Mouse (Mus musculus) kidney, embryonic 14.5 days (tissue): ENCODE results near the gene Fam186b. TPM values are rescaled to one million over a fixed set of nuclear protein-coding genes. Genes with fewer than 3 reads are reported as not detected.

Experiments
- ATAC-seq: fragments of 200-750 bp; cut with Nextera tagmentation; 2 replicates; pipeline ENCODE4 v1.8.0; 2017; ENCODE audit warnings: moderate number of reproducible peaks, mild to moderate bottlenecking, moderate TSS enrichment, moderate library complexity; ENCODE audit not compliant: low FRiP score, low TSS enrichment
- H3K27ac ChIP-seq: fragments of 300-500 bp; sonication (generic); 2 replicates; pipeline ENCODE4 v1.5.1; 2014; ENCODE audit warnings: low read depth, mild to moderate bottlenecking, low read length, moderate library complexity, mixed read lengths
- H3K27me3 ChIP-seq: fragments of 300-500 bp; sonication (generic); 2 replicates; pipeline ENCODE4 v1.6.1; 2014; ENCODE audit warnings: mild to moderate bottlenecking, low read length; ENCODE audit not compliant: control insufficient read depth, insufficient read depth
- H3K36me3 ChIP-seq: fragments of 300-500 bp; sonication (generic); 2 replicates; pipeline ENCODE4 v1.6.1; 2014; ENCODE audit warnings: low read length, mixed read lengths; ENCODE audit not compliant: control insufficient read depth, insufficient read depth
- H3K4me1 ChIP-seq: fragments of 300-500 bp; sonication (generic); 2 replicates; pipeline ENCODE4 v1.6.1; 2014; ENCODE audit warnings: low read length, mixed read lengths; ENCODE audit not compliant: control insufficient read depth, insufficient read depth
- H3K4me2 ChIP-seq: fragments of 300-500 bp; sonication (generic); replicated peaks from 2 replicates; pipeline ENCODE4 v1.6.1; 2014; ENCODE audit warnings: low read depth, mild to moderate bottlenecking, low read length
- H3K4me3 ChIP-seq: fragments of 300-500 bp; sonication (generic); 2 replicates; pipeline ENCODE4 v1.5.1; 2014; ENCODE audit warnings: mild to moderate bottlenecking, low read length
- H3K9ac ChIP-seq: fragments of 300-500 bp; sonication (generic); 2 replicates; pipeline ENCODE4 v1.6.1; 2014; ENCODE audit warnings: low read depth, mild to moderate bottlenecking, low read length, moderate library complexity
- H3K9me3 ChIP-seq: fragments of 300-500 bp; sonication (generic); 2 replicates; pipeline ENCODE4 v1.6.1; 2016; ENCODE audit warnings: low read length; ENCODE audit not compliant: control insufficient read depth
- WGBS: fragments of 180-500 bp; shearing (Covaris S2); extraction: QIAGEN DNeasy Blood & Tissue Kit; methylation state at CpG from one replicate; pipeline ENCODE4 v1.1.7; 2014; 5-methylcytosine and 5-hydroxymethylcytosine counted together
- polyA plus RNA-seq: library from polyadenylated mRNA; unstranded; fragments of >200 nt; fragmentation: Nextera tagmentation; extraction: Ambion mirVana; gene quantifications from 2 replicates; pipeline ENCODE4 v1.2.1, GENCODE M21; 2014

The Fam186b gene
- polyA plus RNA-seq, 1 experiment from 2014 or later, result 0.22 TPM

DNA sequence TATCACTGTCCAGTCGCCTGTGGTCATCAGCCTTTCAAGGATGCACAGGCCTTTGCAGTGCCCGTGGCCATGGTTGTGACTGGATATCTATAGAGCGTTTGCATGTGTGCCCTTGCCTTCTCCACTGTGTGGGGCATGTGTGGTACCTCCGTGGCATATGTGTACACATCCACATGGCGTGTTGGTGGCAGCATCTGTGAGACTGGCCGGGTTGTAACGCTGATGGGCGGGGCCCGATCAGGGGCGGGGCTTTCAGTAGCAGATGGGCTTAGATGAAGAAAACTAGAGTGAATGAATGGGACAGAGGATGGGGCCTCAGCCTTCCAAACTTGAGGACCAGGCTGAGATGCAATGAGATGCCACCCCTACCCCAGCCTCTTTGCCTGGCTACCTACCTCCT, 63.7 kb downstream of the Fam186b start:
- Histone ChIP-seq H3K27me3 (peaks cover 33% of the 10 kb centered on the region), H3K36me3 (no peaks in the 10 kb centered on the region), H3K9me3 (no peaks in the 10 kb centered on the region), H3K4me1 (no peaks in the 10 kb centered on the region), H3K9ac (no peak overlapping the region), H3K4me3 (no peak overlapping the region), H3K4me2 (no peak overlapping the region), H3K27ac (no peak overlapping the region)
- WGBS, result 72% methylated on average over 10 of the region's 10 CpGs
- ATAC-seq, result no peak

DNA sequence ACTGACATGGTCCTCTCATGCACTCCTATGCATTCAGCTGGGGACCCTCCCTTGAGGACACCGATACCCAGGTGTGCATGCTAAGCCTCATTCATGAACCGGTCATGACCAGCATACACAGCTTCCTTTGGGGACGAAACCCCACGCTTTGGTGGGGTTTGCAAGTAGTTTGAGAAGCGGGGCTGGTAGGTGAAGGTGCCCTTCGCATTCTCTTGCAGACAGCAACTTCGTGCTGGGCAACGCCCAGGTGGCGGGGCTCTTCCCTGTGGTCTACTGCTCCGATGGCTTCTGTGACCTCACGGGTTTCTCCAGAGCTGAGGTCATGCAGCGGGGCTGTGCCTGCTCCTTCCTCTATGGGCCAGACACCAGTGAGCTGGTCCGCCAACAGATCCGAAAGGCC, 69.6 kb downstream of the Fam186b start:
- Histone ChIP-seq H3K4me2 (no peak overlapping the region; the same call in none of the 2 replicates), H3K4me3 (peak overlapping the region; percentile 43; the same call in 1 of the 2 replicates)
- ATAC-seq, result no peak

GRCm38 (mm10) chr15:99225081-99225810, 70.4 kb downstream of the Fam186b start:
- peak overlapping the region; percentile 43 for H3K4me3 ChIP-seq
- no peaks in the 10 kb centered on the region for H3K9me3 ChIP-seq
- H3K27me3 ChIP-seq, result peaks cover 82% of the 10 kb centered on the region
- H3K27ac ChIP-seq, result no peak overlapping the region
- peaks cover 25% of the 10 kb centered on the region for H3K4me1 ChIP-seq
- peak overlapping the region; percentile 60 for H3K4me2 ChIP-seq
- H3K36me3 ChIP-seq, result no peaks in the 10 kb centered on the region
- under 1% methylated on average over 22 of the region's 22 CpGs for WGBS
- H3K9ac ChIP-seq, result no peak overlapping the region
- no peak for ATAC-seq

More for the DNA sequence above, 69.6 kb downstream of the Fam186b start:
- WGBS, result 20% methylated on average over 14 of the region's 14 CpGs
- Histone ChIP-seq H3K27me3 (peaks cover 82% of the 10 kb centered on the region), H3K9ac (no peak overlapping the region), H3K27ac (no peak overlapping the region), H3K4me1 (peaks cover 25% of the 10 kb centered on the region), H3K36me3 (no peaks in the 10 kb centered on the region), H3K9me3 (no peaks in the 10 kb centered on the region)

DNA sequence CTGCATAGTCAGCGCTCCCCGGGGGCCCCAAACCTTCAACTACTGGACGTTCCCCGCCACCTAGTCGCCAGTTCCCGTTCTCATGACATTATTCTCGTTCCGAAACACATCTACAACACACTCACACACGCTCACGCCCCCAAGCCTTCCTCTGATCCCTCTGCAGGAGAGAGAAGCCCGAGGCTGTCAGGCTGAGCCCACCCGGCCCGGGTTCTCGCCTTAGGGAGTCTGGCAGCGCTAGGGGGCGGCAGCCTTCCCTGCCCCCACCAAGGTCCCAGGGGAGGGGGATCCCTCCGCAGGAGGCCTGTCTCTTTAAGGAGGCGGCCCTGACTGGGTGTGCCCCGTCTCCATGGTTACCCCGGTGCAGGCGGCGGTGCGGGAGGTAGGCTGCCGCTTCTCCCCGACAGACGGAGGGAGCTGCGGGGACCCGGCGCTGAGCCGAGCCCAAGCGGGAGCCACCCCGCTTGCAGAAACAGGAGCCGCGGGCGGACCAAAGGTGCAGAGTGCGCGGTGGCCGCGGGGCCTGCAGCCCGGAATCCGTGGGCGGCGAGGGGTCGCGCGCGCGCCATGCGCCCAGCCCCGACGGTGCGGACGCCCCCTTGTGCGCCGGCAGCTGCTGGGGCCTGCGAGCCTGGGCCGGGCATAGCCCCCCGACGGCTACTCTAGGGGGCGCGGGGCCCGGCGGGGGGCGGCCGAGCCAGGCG, 71.3 kb downstream of the Fam186b start, which contains the start of gene Kcnh3:
TSS of gene Kcnh3 (plus strand) at position 654 of the 704 bp plus-strand sequence.
- H3K9me3 ChIP-seq, result no peaks in the 10 kb centered on the region
- ATAC-seq, result peak; percentile 44
- peaks cover 25% of the 10 kb centered on the region for H3K4me1 ChIP-seq
- no peaks in the 10 kb centered on the region for H3K36me3 ChIP-seq
- H3K4me2 ChIP-seq, result peak within 1 kb of the TSS; percentile 60
- H3K27ac ChIP-seq, result no peak within 1 kb of the TSS
- H3K4me3 ChIP-seq, result peak within 1 kb of the TSS; percentile 43
- peaks cover 85% of the 10 kb centered on the region for H3K27me3 ChIP-seq
- H3K9ac ChIP-seq, result 0 out of 2 replicates have a peak within 1 kb of the TSS, but pooled peaks have one; percentile 14
- WGBS, result under 1% methylated on average over 55 of the region's 66 CpGs

GRCm38 (mm10) chr15:99223585-99224207, 72.0 kb downstream of the Fam186b start:
- no peaks in the 10 kb centered on the region for H3K9me3 ChIP-seq
- ATAC-seq, result no peak
- no peaks in the 10 kb centered on the region for H3K36me3 ChIP-seq
- no peak overlapping the region for H3K27ac ChIP-seq
- peak overlapping the region; percentile 43 for H3K4me3 ChIP-seq
- peaks cover 85% of the 10 kb centered on the region for H3K27me3 ChIP-seq
- WGBS, result under 1% methylated on average over 44 of the region's 46 CpGs
- H3K9ac ChIP-seq, result no peak overlapping the region
- H3K4me1 ChIP-seq, result peaks cover 25% of the 10 kb centered on the region
- H3K4me2 ChIP-seq, result peak overlapping the region; percentile 60

DNA sequence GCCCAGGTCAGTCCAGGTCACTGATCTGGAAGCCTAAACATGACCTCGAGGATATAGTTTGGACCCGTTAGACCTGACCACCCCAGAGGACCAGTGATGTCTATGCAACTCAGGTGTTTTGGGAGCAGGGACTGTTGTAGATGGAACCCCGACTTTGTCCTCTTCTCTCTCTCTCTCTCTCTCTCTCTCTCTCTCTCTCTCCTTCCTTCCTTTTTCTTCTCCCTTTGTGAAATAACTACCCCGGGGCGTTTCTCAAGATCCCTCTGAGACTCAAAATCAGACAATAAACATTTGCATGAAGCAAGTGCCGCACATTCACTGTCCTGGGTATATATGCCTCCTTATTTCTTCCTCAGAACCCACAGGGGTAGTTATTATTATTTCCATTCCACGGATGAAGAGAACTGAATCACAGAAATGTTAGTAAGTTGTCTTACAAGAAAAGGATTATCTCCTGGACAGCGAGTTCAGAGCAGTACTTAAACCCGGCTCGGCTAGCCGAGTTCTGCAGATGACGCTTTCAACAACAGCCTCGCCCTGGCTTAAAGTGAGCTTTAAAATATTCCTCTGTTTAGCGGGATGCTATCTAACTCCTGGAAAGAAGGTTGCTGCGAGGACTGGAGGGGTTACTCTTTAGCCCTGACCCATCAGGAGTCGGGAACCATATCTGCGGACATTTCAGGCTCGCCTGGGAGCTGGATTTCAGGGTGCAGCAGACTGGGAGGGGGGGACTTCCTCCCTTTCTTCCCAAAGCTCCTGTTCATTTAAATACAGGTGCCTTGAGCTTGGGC, 72.7 kb downstream of the Fam186b start:
- Histone ChIP-seq H3K4me2 (peak overlapping the region; percentile 60), H3K4me1 (peaks cover 25% of the 10 kb centered on the region), H3K9ac (no peak overlapping the region), H3K27me3 (peaks cover 79% of the 10 kb centered on the region), H3K4me3 (peak overlapping the region; percentile 43), H3K9me3 (no peaks in the 10 kb centered on the region), H3K27ac (no peak overlapping the region), H3K36me3 (no peaks in the 10 kb centered on the region)
- no peak for ATAC-seq
- WGBS, result 8% methylated on average over 18 of the region's 18 CpGs

DNA sequence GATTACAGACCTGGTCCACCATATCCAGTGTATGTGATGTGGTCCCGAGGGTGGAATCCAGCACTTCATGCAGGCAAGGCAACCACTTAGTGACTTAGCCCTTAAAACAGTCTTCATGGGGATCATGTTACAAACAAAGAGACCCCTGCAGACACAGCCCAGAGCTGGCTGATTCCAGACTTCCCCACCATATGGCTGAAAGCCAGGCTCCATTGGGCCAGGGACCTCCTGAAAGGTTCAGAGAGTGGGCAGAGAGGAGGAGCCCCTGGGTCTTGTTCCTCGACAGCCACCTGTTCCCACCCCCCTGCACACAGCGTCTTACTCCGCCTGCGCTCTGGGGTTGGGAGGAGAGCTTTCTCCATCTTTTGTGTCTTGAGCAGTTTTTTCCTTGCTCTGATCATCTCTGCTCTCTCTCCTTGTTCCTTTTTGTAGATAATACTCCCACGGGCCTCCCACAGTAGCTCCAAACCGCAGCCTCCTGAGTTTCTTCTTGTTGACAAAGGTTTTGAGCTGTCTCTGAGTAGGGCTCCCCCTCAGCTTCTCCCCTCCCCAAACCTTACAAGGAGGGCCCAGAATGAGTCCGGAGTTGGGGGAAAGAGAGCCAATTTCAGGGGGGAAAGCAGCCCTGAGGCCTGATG, 74.3 kb downstream of the Fam186b start:
- no peak overlapping the region for H3K27ac ChIP-seq
- peaks cover 25% of the 10 kb centered on the region for H3K4me1 ChIP-seq
- H3K9me3 ChIP-seq, result no peaks in the 10 kb centered on the region
- H3K36me3 ChIP-seq, result no peaks in the 10 kb centered on the region
- no peak overlapping the region for H3K4me3 ChIP-seq
- no peak for ATAC-seq
- WGBS, result 6% methylated on average over 8 of the region's 8 CpGs
- no peak overlapping the region for H3K4me2 ChIP-seq
- peaks cover 63% of the 10 kb centered on the region for H3K27me3 ChIP-seq
- H3K9ac ChIP-seq, result no peak overlapping the region
